Mouse (Mus musculus) kidney, postnatal 36 days (tissue): Measurements from ENCODE around the gene Hist1h4b.
"Not testable (repeated sequence)": the region's sequence is repeated elsewhere in the genome, so short reads cannot be mapped to it uniquely, and the experiment has no call there.

Experiments
- DNase-seq, 2 experiments: peaks; one replicate each; pipeline ENCODE4 v3.0.0; 2021 to 2022; ENCODE audit warnings: mixed read lengths in 2 of 2

Hist1h4b gene

GRCm38 (mm10) chr13:23759251-23759771 is 2.5 kb downstream of the Hist1h4b start:
- no peak for DNase-seq

DNA sequence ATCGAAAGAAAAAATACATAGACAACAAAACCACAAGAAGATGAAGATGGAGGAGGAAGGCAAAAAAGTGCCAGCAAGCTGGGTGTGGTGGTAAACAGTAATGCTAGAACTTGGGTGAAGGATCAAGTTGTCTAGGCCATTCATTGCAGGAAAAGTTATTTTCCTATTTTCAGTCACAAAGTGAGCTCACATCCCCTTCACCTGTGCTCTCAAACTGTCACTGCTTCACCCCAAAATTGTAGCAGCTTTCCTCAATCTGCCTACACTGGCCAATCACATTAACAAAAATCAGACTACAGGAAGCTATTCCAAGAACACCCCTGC is 3.1 kb downstream of the Hist1h4b start:
- no peak for DNase-seq

GRCm38 (mm10) chr13:23760240-23760971 is 3.6 kb downstream of the Hist1h4b start:
- DNase-seq, result no peak

DNA sequence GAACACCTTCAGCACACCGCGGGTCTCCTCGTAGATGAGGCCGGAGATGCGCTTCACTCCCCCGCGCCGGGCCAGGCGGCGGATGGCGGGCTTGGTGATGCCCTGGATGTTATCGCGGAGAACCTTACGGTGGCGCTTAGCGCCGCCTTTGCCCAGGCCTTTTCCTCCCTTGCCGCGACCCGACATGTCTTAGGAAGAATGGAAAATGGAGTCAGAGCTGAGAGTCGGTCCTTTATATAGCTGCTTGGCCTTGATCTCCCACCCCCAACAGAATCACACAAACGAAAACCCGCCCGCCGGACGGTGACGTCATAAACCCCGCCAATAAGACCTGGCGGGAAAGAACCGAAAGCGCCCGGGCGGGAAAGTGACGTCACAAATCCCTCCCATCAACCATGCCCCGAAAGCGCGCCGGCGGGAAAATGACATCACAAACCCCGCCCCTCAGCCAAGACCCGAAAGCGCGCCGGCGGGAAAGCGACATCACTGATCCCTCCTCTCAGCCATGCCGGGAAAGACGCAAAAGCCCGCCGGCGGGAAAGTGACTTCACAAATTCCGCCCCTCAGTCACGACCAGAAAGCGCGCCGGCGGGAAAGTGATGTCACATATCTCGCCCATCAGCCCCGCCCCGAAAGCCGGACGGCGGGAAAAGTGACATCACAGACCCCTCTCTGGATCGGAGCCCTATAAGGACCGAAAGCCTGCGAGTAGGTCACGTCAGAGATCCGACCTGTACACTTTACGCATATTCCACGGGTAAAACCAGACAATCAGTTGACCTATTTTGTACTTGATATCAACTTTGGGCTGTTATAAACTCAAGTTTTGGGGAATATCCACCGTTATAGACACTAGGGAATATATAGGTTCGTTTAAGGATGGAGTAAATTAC is 4.4 kb downstream of the Hist1h4b start, which contains the start of gene Hist1h4a:
Gene Hist1h4a, minus strand, starts transcription at position 259 of the 893 bp plus-strand sequence.
- peak; percentile 99 for DNase-seq

GRCm38 (mm10) chr13:23761871-23762821 is 5.3 kb downstream of the Hist1h4b start, which contains the start of gene Hist1h3a:
Gene Hist1h3a, minus strand, starts transcription at chr13:23762386.
- peak; percentile 55 to 68 for DNase-seq

DNA sequence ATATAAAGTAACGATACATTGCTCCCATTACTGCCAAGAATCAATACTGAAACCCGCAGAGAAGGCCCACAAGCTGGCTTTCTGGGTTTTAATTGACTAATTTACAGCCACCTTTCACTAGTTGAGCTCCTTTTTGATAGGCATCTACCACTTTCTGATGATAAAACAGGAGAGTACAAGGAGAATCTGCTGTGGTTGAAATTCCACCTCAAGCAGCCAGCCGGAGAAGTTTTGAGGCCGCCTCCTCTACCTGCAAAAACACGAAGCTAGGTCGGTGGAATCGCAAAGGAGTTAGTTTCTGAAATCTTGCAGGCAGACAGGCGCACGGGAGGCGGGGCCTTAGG is 6.4 kb downstream of the Hist1h4b start:
- DNase-seq, result no peak

- peak; percentile 85 to 88 for DNase-seq
Observed at GRCm38 (mm10) chr13:23763586-23764323, 6.9 kb downstream of the Hist1h4b start, which contains the start of gene Hist1h1a. Gene Hist1h1a, plus strand, starts transcription at chr13:23763666.

DNA sequence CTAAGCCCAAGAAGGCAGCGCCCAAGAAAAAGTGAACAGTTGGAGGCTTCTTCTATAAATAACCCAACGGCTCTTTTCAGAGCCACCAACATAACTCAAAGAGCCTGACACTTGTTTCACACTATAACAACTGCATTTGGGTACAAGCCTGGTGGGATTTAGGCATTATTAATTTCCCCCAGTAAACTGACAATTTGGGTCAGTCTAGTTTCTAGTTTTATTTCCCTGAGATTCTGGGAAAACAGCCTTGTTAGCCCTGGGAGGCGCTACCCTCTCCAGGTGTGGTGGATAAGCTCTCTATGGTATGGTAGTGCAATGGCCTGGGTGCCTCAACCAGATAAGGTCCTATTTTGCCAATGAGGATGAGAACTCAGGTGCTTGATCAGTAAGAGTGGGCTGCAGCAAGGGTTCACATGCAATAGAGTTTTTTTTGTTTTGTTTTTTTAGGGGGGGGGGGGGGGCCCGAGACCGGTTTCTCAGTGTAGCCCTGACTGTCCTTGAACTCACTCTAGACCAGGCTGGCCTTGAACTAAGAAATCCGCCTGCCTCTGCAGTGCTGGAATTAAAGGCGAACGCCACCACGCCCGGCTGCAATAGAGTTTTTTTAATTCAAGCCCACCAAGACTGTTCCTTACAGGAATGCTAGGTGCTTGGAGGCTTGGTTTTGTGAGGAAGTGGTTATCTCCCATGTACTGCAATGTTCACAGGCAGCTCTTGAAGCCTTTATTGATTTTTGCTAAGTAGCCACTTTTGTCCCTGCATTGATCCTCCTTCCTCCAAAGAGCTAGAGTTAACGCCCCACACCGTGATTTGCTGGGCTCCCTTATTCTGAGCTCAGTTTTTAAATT is 7.7 kb downstream of the Hist1h4b start:
- no peak for DNase-seq

DNA sequence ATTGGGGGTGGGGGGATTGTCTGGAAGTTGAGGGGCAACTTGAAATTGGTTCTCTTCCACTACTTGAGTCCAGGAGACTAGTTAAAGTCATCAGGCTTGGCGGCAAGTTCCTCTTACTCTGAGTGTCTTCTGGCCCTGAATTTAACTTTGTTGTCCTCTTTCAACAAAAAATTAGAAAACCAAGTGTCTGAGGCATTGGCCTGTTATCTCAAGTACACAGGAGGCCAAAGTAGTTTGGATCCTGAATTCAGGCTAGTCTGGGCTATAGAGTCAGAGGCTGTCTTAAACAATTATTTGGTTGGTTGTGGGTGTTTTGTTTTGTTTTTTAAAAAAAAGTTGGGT is 8.3 kb downstream of the Hist1h4b start:
- DNase-seq, result no peak

DNA sequence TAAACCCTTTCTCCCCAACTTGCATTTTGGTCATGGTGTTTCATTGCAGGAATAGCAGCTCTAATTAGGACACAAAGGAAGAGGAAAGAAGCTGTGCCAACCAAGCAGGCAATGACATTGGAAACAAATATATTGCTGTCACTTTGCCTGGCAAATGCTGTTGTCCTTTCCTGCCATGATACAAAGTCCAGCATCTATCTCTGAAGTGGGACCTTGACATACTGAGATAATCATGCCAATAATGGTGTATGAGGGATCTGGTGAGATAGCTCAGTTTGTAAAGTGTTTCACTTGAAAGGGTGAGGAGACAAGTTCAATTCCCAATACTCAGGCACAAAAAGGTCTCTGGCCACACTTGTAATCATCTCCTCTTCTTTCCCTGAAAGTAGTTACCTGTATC is 10.0 kb downstream of the Hist1h4b start:
- no peak for DNase-seq

DNA sequence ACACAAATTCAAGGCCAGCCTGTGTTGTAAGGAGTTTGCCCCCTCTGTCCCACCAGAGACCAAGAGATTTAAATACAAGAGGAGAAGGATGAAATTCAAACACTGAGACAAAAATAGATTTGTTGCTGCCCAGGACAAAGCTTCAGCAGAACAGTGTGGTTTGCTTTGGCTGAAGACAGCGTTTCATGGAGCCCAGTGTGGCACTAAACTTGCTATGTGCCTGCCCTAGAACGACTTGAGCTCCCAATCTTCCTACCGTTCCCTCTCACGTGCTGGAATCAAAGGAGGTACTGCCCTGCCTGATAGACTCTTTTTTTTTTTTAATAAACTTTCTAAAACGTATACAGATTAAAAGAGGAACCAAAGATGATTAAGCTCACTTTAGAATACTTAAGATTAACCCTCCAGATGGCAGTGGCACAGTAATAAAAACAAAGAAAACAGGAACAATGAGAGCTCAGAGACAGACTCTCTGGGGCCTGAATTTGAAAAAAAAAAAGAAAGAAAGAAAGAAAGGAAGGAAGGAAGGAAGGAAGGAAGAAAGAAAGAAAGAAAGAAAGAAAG is 12.1 kb downstream of the Hist1h4b start:
- DNase-seq, result no peak

- DNase-seq, result not testable (repeated sequence)
Observed at GRCm38 (mm10) chr13:23769613-23770012, 12.8 kb downstream of the Hist1h4b start, which contains the start of gene Trim38. Gene Trim38, plus strand, starts transcription at chr13:23769913.

GRCm38 (mm10) chr13:23772561-23773313 is 15.9 kb downstream of the Hist1h4b start:
- DNase-seq, result peak; percentile 27 to 29

DNA sequence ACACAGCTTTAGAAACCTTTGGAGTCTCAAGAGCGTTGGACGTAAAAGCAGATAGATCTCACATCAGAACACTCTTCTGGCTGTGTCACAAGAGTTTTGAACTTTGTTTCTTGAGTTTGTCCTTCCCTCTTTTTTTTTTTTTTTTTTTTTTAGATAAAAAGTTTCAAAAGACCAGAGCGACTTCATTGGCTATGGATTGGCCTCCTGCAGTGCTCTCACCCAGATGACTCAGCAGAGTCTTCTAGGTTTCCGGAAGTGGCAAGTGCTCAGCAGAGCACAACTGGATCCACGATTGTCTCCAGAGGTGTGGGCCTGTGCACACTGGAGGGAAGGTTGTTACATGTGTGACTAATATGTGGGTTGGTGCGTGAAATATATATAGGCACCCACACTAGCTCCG is 21.5 kb downstream of the Hist1h4b start:
- no peak for DNase-seq

GRCm38 (mm10) chr13:23779025-23779424 is 22.2 kb downstream of the Hist1h4b start:
- no peak for DNase-seq

DNA sequence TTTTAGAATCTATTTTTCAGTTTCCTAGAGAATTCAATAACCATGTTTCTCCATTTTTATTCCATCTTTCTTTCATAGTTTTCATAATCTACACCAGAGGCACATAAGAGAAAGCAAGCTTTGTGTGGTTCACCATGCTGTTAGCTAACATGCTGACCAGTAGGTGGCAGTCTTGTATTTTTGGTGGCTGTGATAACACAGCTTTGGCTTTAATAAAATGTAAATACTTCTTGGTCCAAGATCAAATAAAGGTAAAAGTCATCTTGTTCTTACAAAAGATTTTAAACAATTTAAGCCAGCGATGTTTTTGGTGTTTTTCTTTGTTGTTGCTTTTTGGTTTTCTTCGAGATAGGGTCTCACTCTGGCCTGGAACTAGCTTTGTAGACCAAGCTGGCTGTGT is 35.7 kb downstream of the Hist1h4b start:
- DNase-seq, result peak; percentile 54 to 71

DNA sequence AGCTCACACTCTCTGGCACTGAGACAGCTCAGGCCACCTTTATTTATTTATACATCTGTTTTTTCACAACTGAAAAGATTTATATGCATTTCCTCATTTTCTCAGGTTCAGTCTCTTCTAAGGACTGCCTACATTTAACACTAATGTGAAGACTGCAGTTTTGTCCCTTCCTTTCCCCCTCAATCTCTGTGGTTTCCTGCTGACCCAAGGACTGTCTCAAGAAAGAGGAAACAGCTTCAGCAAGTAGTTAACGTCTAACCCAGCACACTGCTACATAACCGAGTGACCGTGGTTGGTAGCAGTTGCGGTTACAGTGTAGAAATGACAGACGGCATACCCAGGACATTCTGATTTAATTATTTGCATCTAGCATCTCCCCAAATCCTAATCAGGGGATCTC is 42.6 kb downstream of the Hist1h4b start:
- no peak for DNase-seq

GRCm38 (mm10) chr13:23804532-23804931 is 47.7 kb downstream of the Hist1h4b start:
- DNase-seq, result no peak

GRCm38 (mm10) chr13:23806422-23807052 is 49.7 kb downstream of the Hist1h4b start, which contains the start of gene Slc17a2:
Gene Slc17a2, plus strand, starts transcription at chr13:23806993.
- DNase-seq, result peak; percentile 34 to 65
